Mouse (Mus musculus): ENCODE measurements around the gene Tpm1. TPM values are rescaled to one million over a fixed set of nuclear protein-coding genes. Genes with fewer than 3 reads are reported as not detected.

Gene Tpm1
- total RNA-seq, 1 experiment from 2014 or later = 166 TPM

DNA sequence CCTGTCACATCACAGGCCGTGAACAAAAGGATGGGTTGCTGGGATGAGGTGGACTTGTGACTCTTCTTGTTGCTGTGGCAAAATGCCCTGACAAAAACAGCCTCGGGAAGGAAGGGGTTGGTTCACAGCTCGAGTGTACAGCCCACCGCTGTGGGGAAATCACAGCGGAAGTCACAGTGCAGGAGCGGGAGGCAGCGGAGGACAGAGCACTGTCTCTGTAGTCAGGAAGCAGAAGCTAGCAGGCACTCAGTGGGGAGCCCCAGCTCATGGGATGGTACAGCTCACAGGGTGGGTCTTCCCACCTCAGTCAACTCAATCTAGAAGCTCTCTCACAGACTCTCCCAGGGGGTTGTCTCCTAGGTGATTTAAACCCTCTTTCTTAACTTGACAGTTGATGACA, 63.8 kb downstream of the Tpm1 start:
- DNase-seq = no peak

DNA sequence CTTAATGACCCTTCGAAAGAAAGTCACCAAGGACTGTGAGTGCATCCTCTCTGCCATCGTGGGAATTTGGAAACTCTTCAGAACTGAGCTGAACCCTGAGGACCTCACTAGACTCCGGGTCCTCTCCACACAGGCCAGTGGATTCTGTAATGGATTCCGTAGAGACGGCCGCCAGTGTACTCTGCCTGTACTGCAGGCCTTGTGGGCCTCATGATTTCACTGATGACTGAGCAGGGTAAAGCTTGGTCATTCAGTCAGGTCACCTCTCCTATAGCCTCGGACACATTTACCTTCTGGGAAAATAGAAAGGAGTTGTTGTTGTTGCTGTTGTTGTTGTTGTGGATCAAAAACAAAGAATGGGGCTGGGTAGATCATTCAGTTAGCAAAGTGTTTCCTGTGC, 67.1 kb downstream of the Tpm1 start:
- DNase-seq = no peak

DNA sequence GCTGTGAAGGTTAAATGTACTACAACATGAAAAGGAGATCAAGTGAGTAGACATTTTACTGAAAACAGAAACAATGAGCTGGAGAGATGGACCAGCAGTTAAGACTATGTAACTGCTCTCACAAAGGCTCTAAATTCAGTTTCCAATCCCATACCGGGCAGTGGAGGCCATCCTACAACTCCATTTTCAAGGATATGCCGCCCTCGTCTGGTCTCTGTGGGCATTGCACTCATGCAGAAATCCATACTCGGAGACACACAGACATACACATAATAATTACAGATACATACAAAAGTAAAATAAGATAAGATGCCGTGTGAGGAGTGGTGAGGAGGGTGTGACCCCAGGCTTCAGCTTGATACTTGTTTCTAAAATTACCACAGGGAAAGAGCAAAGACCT, 68.7 kb downstream of the Tpm1 start:
- peak; percentile 71 for DNase-seq

DNA sequence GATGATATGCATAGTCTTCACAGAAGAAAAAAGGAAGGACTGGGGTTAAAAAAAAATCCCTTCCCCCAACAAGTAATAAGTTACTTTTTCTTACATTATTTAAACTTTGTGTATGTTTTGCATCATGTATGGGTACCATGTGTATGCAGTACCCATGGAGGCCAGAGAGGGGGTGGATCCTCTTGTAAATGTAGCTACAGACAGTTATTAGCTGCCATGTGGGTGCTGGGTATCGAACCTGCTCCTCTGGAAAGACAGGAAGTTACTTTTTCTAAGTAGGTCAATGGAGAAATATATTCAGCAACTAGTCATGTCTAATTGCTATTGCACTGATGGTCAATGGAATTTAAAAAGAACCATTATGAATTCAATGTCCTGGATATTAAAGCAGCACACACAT, 70.7 kb downstream of the Tpm1 start:
- no peak for DNase-seq

DNA sequence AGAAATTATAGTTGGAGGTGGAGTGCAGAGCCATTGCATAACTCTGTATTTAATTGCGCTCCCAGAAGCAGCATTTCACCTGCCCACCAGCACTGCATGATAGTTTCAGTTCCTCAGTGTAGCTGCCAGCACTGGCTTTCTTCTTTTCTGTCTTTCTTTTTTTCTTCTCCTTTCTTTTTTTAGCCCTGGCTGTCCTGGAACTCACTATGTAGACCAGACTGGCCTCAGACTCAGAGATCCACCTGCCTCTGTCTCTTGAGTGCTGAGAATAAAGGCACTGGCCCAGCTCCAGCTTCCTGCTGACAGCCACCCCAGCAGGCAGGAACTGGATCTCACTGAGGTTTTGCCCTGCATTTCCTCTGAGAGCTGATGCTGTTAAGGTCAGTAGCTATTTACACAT, 71.2 kb downstream of the Tpm1 start:
- no peak for DNase-seq

DNA sequence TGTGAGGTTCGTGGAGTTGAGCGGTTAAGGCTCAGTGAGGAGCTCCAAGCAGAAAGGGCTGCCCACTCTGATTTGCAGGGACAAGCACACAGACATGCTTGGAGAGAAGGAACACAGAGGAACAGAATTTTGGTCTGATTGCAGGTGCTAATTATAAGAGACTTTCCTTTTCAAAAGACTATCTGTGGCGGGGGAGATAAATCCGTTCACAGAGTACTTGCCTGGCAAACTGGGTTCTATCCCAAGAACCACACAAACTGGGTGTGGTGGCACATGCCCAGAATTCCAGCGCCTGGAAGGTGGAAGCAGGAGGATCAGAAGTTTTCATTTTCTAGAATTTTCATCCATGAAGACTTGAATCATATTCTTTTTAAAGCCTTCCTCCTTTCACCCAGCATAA, 72.1 kb downstream of the Tpm1 start:
- DNase-seq = no peak

DNA sequence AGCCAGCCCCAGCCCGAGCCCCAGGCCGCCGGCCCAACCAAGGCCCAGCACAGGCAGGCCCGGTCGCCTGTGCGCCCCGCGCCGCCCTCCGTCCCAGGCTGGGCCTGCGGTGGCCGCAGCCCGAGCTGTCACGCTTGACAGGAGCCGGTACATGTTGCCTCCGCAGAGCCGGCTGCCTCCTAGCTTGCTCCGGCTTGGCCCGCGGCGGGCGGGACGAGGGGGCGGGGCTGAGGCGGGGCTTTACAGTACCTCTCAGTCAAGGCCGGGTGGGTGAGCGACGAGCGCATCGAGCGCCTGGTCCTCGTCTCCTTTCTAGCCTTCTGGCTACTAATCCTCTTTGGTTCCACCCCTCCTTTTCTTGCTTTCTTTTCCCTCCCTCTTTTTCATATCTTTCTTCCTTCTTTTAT, 74.0 kb downstream of the Tpm1 start, which contains the start of gene Lactb:
Gene Lactb (minus strand): TSS at position 246 of the 407 bp plus-strand sequence.
- DNase-seq = peak; percentile 98

DNA sequence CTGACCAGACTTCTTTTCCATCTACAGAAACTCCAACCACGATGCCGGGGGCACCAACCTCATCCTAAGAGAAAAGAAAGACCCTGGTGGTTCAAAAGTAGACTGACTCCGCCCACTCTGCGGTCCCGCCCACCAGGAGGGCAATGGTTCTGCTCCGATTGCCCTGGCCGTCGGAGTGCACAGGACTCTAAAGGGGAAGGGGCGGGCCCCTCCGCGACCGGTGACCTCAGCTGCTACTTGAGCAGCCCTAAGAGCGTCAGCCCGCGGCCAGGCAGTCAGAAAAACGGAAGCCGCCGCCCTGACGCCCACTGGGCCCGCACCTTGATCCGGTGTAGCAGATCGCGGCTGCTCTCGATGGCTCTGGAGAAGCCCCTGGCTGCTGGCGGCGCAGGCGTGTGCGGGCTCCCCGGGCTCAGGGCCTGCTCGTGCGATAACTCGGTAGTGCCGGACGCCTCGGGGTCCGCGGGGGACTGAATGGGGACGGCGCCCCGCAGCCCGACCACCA, 74.4 kb downstream of the Tpm1 start:
- DNase-seq = peak; percentile 76

Other genes starting within 250 kb of the Tpm1 start
- 5.7 and 13.6 TPM in 2 replicates for gene Aph1c, start 214.7 kb downstream of the Tpm1 start, total RNA-seq (2021)
- gene Rab8b, start 129.7 kb downstream of the Tpm1 start, total RNA-seq (2021) = 14.5 and 17.2 TPM in 2 replicates
- gene Rps27l, start 103.3 kb downstream of the Tpm1 start, total RNA-seq (2021) = 254 and 278 TPM in 2 replicates
- 16.6 and 18.5 TPM in 2 replicates for gene Lactb, start 73.9 kb downstream of the Tpm1 start, total RNA-seq (2021)

Measured in adrenal gland, postnatal 25 days (tissue).